Mouse (Mus musculus) monocyte, adult 5-6 weeks (primary cell): ENCODE measurements at regions not wholly inside any gene's neighbourhood (a gene's known extent, or its start where the extent isn't known, plus 50 kb on each side); places are given as distances from the start of the nearest gene placed in this dataset.
"Not testable (repeated sequence)": the region's sequence is repeated elsewhere in the genome, so short reads cannot be mapped to it uniquely, and the experiment has no call there.

Experiments used
- ATAC-seq: fragments of 153-309, 156-312 bp; replicated peaks from 2 replicates; pipeline ENCODE4 v1.8.0; 2017; ENCODE audit warnings: mild to moderate bottlenecking; ENCODE audit not compliant: low TSS enrichment, insufficient number of reproducible peaks, severe bottlenecking, poor library complexity, low FRiP score

DNA sequence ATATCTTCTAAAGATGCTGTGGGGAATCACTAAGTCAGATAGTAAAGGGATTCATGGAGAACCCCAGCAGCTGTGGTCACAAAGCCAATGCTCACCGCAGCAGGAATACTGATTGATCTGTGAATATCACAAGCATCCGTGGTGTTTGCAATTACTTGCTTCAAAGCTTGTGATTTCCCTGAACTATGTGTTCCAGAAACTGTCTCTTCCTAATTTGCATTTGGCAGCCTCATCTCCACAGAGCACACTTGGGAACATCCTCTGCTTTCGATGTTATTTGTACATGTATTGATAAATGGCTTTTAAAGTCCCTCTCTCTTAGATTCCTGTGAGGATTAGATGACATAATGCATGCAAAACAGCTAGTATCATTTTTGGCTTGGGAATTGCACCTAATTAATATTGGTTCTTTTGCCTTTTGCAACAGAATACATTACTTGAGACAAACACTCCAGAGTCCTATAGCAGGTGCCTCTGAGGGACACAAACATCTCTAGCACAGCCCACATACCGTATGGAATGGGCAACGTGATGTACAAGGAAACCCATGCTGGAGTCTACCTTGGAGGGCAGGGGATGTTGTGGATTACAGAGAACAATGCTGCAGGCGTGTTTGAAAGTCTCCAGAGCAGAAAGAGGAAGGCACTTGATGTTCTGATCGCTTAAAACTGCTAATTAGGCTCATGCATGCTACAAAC lies 211.0 kb downstream of the Nuak1 start:
- no peak for ATAC-seq

DNA sequence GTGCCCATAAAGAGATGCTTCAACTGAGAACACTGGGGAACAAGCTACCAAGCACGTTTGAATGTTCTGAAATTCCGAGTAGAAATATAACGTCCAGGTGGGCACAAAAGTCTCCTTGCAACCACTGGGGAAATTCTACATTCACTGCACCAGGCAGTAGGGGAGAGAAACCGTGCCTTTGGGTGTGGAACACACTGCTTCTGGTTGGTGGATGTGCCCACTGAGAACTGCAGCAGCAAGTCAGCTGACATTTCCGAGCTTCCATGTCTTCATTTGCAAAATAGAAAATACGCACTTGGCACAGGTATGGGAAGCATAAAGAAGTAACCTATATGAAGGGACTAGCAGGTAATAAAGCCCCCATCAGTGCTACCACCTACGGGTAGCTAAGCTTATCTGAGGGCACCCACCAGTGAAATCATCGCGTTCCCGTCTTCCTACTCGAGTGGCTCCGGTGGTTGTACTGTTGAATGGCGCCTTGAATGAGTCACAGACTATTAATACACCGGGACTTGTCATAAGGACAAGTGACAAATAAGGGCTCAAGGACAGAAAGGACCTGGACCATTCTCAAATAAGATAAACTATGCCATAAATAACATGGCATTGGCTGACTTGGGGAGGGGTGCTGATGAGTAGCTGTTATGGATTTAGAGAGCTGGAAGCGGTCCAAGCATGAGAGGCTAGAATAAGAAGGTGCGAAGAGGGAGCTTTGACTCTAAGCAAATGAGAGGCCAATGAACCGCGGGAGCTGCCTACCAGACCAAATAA lies 210.2 kb downstream of the Nuak1 start:
- no peak for ATAC-seq

DNA sequence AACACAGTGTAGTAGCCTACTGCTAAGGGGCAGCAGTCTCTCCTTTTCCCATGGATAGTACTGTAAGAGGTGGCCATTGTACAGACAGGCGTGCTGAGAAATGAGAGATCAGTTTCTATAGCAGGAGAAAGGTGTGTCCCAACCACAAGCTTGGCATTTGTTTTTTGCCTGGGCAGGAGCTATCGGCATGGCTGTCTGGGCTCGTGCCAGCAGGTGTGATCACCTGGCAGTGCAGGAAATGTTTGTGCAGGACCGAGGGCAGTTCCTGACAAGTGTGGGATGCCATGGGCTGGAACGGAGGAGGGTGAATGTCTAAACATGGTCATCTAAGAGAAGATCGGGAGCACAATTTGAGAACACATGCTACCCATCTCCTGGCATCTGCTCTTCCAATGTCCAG lies 205.4 kb downstream of the Nuak1 start:
- ATAC-seq, result no peak

DNA sequence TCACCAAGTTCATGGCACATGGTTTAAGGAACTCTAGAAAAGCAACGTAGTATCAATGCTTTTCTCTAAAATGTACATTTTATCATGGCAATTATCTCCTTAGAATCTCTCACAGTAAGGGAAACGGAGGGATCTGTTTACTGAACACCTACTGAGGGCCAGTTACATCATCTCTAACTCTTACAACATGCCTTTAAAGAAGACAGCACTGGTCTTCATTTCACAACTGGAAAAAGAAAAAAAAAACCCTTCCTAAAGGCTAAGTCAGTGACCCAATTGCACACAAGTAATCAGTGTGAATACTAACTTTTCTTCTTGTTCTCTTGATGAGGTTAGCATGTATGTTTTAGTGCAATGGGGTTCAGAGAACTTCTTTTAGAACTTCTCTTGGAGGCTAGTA lies 204.2 kb downstream of the Nuak1 start:
- no peak for ATAC-seq

DNA sequence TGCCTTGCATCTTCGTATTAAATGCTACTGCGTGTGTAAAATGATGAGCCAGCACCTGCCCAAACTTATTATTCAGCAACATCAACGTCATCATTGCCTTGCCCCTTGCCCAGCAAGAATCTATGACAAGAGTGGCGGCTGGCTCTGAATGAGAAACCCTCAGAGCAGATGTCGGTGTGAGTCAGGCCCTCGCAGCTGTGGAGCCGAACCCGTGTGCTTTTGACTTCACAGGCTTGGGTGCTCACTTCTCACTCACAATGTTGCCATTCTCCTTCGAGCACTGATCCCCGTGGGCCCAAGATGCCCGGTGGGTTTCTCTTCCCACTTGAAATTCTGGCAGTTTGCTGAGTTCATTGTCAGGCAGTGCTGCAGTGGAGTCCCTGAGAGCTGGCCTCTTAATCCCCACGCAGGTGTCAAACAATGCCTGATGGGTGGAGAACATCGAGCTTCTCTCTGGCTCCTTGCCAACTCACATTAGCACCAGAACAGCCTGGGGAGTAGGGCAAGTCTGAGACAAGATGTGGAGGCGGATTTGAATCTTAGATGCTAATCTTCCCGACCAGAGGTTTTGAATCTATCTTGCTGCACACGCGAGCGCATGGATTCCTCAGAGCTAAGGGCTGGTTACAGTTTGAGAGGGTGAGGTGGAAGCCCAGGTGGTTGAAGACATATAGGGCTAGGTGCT lies 202.0 kb downstream of the Nuak1 start:
- ATAC-seq, result no peak

DNA sequence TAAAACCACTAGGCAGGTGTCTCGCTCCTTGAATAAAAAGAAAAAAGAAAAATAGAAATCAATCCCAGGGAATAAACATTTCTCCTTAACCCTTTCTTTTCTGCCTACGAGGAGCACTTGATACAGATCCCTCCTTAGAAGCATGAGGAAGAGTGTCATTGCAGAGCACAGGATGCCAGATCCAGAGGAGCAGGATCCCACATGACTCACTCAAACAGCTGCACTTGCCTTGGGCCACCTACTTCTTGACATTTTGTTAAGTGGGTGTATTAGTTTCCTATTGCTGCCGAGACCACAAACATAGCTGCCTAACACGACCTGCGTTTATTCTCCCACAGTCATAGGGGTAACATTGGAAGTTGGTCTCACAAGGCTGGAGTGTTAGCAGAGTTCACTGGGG lies 197.1 kb downstream of the Nuak1 start:
- no peak for ATAC-seq

DNA sequence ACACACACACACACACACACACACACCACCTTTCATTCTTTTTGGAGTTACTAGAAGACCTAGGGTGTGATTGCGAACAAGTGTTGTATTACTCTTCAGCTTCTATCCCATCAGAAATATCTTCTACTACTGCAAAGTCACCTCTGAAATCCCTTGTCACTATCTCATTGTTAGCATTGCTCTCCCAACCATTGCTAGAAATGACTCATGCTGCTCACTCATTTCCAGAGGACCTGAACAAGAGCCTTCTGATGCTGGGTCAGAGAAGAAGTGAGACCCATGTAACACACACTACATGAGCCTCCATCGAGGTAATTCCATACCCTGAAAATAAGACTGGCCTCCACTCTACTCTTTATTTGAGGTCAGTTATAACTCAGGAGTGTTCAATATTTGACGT lies 191.1 kb downstream of the Nuak1 start:
- ATAC-seq, result no peak

DNA sequence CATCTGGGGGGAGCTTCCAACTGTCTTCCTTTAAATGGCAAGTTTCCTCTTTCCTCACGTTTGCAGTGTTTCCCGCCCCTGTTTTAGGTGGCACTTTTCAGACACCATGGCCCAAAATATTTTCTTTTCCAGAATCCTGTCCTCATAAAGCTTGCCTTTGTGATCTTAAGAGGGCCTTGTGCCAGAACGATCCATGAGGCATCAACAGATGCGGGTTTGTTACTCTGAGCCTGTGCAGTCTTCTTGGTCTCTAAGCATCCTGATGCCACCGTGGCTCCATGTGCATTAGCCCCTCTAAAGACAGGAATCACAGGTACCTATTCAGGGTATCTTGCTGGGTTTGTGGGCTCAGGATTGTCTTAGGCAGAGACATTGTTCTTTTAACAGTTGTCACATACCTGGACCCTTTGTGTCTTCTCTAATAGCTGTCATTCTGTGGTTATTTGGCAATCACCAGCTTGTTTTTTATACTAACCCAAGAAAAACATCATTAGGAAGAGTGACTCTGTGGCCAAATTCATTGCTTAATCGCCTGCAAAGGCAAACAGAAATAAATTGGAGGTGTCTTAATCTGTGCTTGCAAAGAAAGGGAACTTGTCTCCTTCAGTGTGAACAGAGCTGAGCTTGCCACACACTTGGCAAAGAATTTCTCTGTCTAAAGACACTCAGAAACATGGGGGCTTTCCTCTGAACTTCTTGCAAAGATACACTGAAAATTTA lies 179.3 kb downstream of the Nuak1 start:
- ATAC-seq, result no peak

DNA sequence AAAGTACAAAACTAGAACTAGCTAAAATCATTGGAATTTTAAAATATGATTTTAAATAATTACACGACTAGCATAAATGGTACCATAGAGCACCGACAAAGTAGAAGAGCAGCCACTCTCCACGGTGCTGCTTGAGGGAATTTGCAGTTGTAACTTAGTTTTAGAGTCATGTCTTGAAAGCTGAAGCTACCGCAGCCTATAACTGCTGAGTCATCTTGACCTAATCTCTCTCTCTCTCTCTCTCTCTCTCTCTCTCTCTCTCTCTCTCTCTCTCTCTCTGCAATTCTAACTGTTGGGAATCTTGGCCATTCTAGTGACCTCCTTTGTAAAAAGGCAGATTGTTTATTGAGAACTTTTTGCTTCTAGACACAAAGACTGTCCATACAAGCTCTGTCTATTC lies 177.5 kb downstream of the Nuak1 start:
- no peak for ATAC-seq

DNA sequence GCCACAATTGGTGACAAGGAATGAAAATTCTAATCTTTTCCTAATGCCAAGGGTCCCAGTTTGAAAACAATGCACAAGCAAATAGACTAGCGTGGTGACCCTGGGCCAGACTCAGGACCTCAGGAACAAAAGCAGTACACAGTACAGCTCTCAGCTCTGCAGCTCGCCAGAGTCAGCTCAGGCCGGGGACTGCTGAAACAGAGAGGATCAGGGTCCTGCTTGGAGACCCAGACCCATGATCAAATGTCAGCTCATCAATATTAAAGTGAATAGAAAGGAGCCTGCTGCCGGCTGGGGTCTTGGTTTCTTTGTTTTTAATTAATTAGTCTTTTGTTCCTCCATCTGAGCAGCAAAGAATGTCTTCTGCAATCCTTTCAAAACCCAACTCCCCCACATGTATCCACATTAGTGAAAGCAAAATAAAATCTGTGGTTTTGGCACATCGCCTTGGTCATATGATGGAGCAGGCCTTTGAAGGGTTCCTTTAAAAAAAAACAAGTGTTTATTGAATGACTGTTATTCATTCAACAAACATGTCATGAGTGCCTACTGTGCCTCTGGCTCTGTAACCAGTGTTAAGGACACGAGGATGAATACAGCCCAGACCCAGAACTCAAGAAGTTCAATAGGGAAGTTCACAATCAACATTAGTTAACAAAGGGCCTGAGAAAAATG lies 154.4 kb downstream of the Nuak1 start:
- no peak for ATAC-seq

DNA sequence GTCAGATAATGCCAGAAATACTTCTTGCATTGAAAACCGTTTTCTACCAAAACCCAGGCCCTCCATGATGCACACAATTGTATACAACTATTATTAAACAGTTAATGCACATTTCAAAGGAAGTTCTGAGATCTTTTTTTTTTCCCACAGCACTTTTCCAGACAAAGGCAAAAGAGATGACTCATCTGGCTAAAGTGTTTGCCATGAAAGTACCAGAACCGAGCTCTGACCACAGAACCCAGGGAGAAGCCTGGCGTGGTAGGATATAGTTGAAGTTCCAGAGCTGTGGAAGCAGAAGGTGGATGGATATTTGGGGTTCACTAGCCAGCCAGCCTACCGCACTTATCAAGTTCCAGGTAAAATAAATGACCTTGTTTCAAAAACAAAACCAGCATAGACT lies 146.0 kb downstream of the Nuak1 start:
- no peak for ATAC-seq

DNA sequence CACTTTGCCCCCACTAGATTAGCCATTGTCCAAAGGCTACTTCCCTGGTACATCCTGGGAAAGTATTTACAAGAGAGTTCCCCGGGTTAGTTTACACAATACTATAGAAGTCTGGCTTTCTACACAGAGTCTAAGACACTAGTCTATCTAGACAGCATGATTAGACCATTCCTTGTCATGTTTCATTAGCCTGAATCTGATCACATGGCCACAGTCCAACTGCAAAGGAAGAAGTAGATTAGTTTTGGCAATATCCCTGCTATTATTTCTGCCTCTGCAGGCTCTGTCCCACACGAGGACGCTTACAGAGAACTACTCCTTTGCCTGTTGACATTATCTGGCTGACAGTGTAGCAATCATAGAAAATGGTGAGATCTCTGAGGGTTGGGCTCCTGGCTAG lies 144.2 kb downstream of the Nuak1 start:
- no peak for ATAC-seq

DNA sequence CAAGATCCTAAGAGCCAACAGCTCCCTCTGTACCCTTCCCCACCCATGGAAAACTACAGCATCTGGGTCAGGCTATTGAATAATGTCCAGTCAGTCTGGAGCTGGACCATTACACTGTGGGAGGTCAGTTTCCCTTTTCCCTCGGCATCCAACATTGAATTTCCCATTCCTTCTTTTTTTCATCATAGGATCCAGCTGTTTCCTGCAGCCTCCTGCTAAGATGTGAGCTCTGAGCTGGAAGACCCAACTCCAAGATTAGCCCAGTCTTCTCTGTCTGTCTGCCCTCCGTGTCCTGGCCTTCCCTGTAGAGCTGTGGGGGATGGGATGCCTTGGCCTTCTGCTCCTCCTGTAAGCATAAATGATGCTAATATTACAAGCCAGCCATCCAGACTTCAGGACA lies 138.8 kb downstream of the Nuak1 start:
- ATAC-seq, result no peak

DNA sequence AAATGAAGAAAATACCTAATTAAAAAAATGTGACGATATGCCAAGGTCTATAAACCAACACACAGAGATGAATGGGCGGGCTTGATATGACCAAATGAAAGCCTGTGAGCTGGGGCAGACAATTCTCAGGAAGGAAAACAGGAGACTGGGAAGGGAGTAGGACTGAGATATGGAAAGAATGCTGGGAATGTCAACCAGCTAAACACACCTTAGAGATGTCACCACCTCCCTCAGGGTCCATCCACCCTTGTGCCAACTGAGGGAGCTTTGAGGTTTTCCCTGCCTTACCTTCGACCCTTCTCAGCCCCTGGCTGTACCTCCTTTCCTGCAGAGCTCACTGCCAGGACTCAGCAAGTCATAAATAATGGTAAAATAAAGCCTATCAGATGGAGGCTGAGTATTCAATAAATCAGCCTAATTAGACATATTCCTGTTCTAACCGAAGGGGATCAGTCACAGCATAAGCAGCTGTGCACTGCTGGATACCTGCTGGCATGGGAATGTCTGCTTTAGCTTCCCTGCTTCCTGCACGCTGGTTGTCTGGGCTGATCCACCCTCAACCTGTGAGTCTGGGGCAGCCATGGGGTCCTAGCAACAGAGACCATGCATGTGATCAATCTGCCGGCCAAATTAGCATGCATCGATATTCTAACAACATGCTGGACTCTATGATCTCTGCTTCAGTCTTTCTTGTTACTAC lies 137.4 kb downstream of the Nuak1 start:
- ATAC-seq, result no peak

DNA sequence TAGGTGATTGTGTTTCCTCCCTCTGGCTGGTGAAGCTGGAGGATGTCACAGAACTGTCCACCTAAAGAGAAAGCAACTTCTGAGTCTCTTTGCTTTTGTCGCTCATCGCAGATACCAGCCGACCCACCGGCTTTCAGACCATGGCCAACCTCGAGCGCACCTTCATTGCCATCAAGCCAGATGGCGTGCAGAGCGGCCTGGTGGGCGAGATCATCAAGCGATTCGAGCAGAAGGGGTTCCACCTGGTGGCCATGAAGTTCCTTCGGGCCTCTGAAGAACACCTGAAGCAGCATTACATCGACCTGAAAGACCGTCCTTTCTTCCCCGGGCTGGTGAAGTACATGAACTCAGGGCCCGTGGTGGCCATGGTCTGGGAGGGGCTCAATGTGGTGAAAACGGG lies 131.7 kb downstream of the Nuak1 start:
- ATAC-seq, result not testable (repeated sequence)

DNA sequence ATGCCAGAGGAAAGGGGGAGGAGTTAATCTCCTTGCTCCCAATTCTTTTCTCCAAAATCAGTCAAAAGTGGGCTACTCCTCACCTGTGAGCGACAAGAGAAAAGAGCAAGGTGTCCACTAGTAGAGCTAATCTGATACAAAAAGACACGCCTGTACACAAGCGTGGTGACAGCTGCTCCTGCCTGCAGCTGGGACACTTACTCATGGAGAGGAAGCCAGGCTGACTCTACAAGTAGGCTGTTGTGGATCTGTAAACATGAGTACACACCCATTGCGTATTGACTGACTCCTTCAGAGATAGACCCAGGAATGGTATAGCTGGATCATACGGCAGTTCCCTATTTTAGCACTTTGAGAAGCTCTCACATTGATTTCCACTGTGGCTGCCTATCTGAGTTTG lies 129.7 kb downstream of the Nuak1 start:
- no peak for ATAC-seq

DNA sequence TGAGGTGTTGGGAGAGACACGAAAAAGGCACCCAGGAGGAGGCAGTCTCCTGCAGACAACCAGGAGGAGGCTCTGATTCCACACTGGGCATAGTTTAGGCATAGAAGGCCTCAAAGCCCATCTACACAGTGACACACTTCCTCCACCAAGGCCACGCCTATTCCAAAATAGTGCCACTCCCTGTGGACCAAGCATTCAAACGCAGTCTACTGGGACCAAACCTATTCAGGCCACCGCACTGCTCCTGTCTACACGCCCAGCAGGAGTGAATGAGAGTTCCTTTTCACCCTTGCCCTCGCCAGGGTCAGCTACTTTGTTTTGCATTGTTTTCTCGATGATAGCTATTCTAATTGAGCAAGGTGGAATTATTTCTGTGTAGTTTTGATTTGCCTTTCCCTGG lies 127.7 kb downstream of the Nuak1 start:
- no peak for ATAC-seq

DNA sequence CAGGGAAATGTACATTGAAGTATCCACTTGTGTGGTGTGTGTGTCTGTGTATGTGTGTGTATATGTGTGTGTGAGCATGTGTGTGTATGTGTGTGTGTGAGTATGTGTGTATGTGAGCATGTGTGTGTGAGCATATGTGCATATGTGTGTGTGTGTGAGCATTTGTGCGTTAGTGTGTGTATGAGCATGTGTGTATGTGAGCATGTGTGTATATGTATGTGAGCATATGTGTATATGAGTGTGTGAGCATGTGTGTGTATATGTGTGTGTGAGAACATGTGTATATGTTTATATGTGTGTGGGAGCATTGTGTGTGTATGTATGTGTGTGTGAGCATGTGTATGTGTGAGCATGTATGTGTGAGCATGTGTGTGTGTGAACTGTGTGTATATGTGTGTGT lies 123.5 kb downstream of the Nuak1 start:
- ATAC-seq, result no peak
